Mouse (Mus musculus): ENCODE data around the gene Nle1. TPM values are rescaled to one million over a fixed set of nuclear protein-coding genes. Genes with fewer than 3 reads are reported as not detected.

Gene Nle1
- polyA plus RNA-seq, 1 experiment, result 27.1 TPM

GRCm38 (mm10) chr11:82867956-82868355 lies 40.3 kb downstream of the Nle1 start:
- Histone ChIP-seq H3K27ac (ENCODE audit: insufficient read depth, low read depth, low read length) (no peak overlapping the region), H3K4me3 (ENCODE audit: low read depth, low read length) (no peak overlapping the region), H3K27me3 (ENCODE audit: control insufficient read depth, insufficient read depth, low read length) (no peaks in the 10 kb centered on the region), H3K4me1 (ENCODE audit: control insufficient read depth, insufficient read depth, insufficient read length, low read length) (peaks cover 2% of the 10 kb centered on the region; the same call in 1 of the 2 replicates), H3K36me3 (ENCODE audit: control insufficient read depth, insufficient read depth, low read length) (no peaks in the 10 kb centered on the region)
- TF ChIP-seq CTCF (IDR thresholded peaks at IDR 0.05; ENCODE audit: extremely low read depth, insufficient read length, insufficient replicate concordance, low read depth, low read length) (no peak), POLR2A (IDR thresholded peaks at IDR 0.05; ENCODE audit: low read depth, low read length) (no peak)
- 81% methylated on average over 5 of the region's 5 CpGs for WGBS

- Histone ChIP-seq H3K27ac (ENCODE audit: insufficient read depth, low read depth, low read length) (no peak overlapping the region), H3K27me3 (ENCODE audit: control insufficient read depth, insufficient read depth, low read length) (no peaks in the 10 kb centered on the region), H3K36me3 (ENCODE audit: control insufficient read depth, insufficient read depth, low read length) (no peaks in the 10 kb centered on the region), H3K4me1 (ENCODE audit: control insufficient read depth, insufficient read depth, insufficient read length, low read length) (peaks cover 4% of the 10 kb centered on the region; the same call in 1 of the 2 replicates), H3K4me3 (ENCODE audit: low read depth, low read length) (no peak overlapping the region)
- TF ChIP-seq CTCF (IDR thresholded peaks at IDR 0.05; ENCODE audit: extremely low read depth, insufficient read length, insufficient replicate concordance, low read depth, low read length), result no peak
- TF ChIP-seq POLR2A (IDR thresholded peaks at IDR 0.05; ENCODE audit: low read depth, low read length), result no peak
- WGBS, result 60% methylated on average over 7 of the region's 7 CpGs
Measured at GRCm38 (mm10) chr11:82866850-82867564, 41.2 kb downstream of the Nle1 start.

GRCm38 (mm10) chr11:82865957-82866356 lies 42.3 kb downstream of the Nle1 start:
- Histone ChIP-seq H3K4me1 (ENCODE audit: control insufficient read depth, insufficient read depth, insufficient read length, low read length) (peaks cover 12% of the 10 kb centered on the region; the same call in 1 of the 2 replicates), H3K27me3 (ENCODE audit: control insufficient read depth, insufficient read depth, low read length) (no peaks in the 10 kb centered on the region), H3K27ac (ENCODE audit: insufficient read depth, low read depth, low read length) (no peak overlapping the region), H3K4me3 (ENCODE audit: low read depth, low read length) (no peak overlapping the region), H3K36me3 (ENCODE audit: control insufficient read depth, insufficient read depth, low read length) (no peaks in the 10 kb centered on the region)
- 84% methylated on average over 10 of the region's 10 CpGs for WGBS
- TF ChIP-seq CTCF (IDR thresholded peaks at IDR 0.05; ENCODE audit: extremely low read depth, insufficient read length, insufficient replicate concordance, low read depth, low read length), result no peak
- no peak for TF ChIP-seq POLR2A (IDR thresholded peaks at IDR 0.05; ENCODE audit: low read depth, low read length)

GRCm38 (mm10) chr11:82863488-82863931 lies 44.7 kb downstream of the Nle1 start:
- no peaks in the 10 kb centered on the region for H3K27me3 ChIP-seq (ENCODE audit: control insufficient read depth, insufficient read depth, low read length)
- 19% methylated on average over 4 of the region's 4 CpGs for WGBS

GRCm38 (mm10) chr11:82863059-82863458 lies 45.2 kb downstream of the Nle1 start:
- H3K27me3 ChIP-seq (ENCODE audit: control insufficient read depth, insufficient read depth, low read length), result no peaks in the 10 kb centered on the region
- no peak overlapping the region for H3K27ac ChIP-seq (ENCODE audit: insufficient read depth, low read depth, low read length)
- WGBS, result 31% methylated on average over 2 of the region's 2 CpGs
- peaks cover 12% of the 10 kb centered on the region; the same call in 1 of the 2 replicates for H3K4me1 ChIP-seq (ENCODE audit: control insufficient read depth, insufficient read depth, insufficient read length, low read length)
- H3K36me3 ChIP-seq (ENCODE audit: control insufficient read depth, insufficient read depth, low read length), result no peaks in the 10 kb centered on the region
- H3K4me3 ChIP-seq (ENCODE audit: low read depth, low read length), result no peak overlapping the region
- TF ChIP-seq CTCF (IDR thresholded peaks at IDR 0.05; ENCODE audit: extremely low read depth, insufficient read length, insufficient replicate concordance, low read depth, low read length) (no peak), POLR2A (IDR thresholded peaks at IDR 0.05; ENCODE audit: low read depth, low read length) (no peak)

More at GRCm38 (mm10) chr11:82863488-82863931, 44.7 kb downstream of the Nle1 start:
- Histone ChIP-seq H3K27ac (ENCODE audit: insufficient read depth, low read depth, low read length) (no peak overlapping the region), H3K4me3 (ENCODE audit: low read depth, low read length) (no peak overlapping the region), H3K4me1 (ENCODE audit: control insufficient read depth, insufficient read depth, insufficient read length, low read length) (peaks cover 12% of the 10 kb centered on the region; the same call in 1 of the 2 replicates), H3K36me3 (ENCODE audit: control insufficient read depth, insufficient read depth, low read length) (no peaks in the 10 kb centered on the region)
- TF ChIP-seq POLR2A (IDR thresholded peaks at IDR 0.05; ENCODE audit: low read depth, low read length) (no peak), CTCF (IDR thresholded peaks at IDR 0.05; ENCODE audit: extremely low read depth, insufficient read length, insufficient replicate concordance, low read depth, low read length) (no peak)

GRCm38 (mm10) chr11:82862638-82863037 lies 45.6 kb downstream of the Nle1 start:
- WGBS, result 77% methylated on average over 9 of the region's 9 CpGs
- Histone ChIP-seq H3K27me3 (ENCODE audit: control insufficient read depth, insufficient read depth, low read length) (no peaks in the 10 kb centered on the region), H3K27ac (ENCODE audit: insufficient read depth, low read depth, low read length) (no peak overlapping the region), H3K36me3 (ENCODE audit: control insufficient read depth, insufficient read depth, low read length) (no peaks in the 10 kb centered on the region), H3K4me1 (ENCODE audit: control insufficient read depth, insufficient read depth, insufficient read length, low read length) (peaks cover 12% of the 10 kb centered on the region; the same call in 1 of the 2 replicates), H3K4me3 (ENCODE audit: low read depth, low read length) (no peak overlapping the region)
- TF ChIP-seq POLR2A (IDR thresholded peaks at IDR 0.05; ENCODE audit: low read depth, low read length) (no peak), CTCF (IDR thresholded peaks at IDR 0.05; ENCODE audit: extremely low read depth, insufficient read length, insufficient replicate concordance, low read depth, low read length) (no peak)

GRCm38 (mm10) chr11:82861558-82861957 lies 46.7 kb downstream of the Nle1 start:
- H3K27ac ChIP-seq (ENCODE audit: insufficient read depth, low read depth, low read length), result no peak overlapping the region
- no peaks in the 10 kb centered on the region for H3K27me3 ChIP-seq (ENCODE audit: control insufficient read depth, insufficient read depth, low read length)
- peaks cover 12% of the 10 kb centered on the region; the same call in 1 of the 2 replicates for H3K4me1 ChIP-seq (ENCODE audit: control insufficient read depth, insufficient read depth, insufficient read length, low read length)
- no peak overlapping the region for H3K4me3 ChIP-seq (ENCODE audit: low read depth, low read length)
- H3K36me3 ChIP-seq (ENCODE audit: control insufficient read depth, insufficient read depth, low read length), result no peaks in the 10 kb centered on the region
- TF ChIP-seq POLR2A (IDR thresholded peaks at IDR 0.05; ENCODE audit: low read depth, low read length), result no peak
- TF ChIP-seq CTCF (IDR thresholded peaks at IDR 0.05; ENCODE audit: extremely low read depth, insufficient read length, insufficient replicate concordance, low read depth, low read length), result no peak
- WGBS, result 27% methylated on average over 8 of the region's 8 CpGs

Data from small intestine, adult 2 months (tissue).